Mouse (Mus musculus) Patski (cell line): ENCODE measurements around the gene Xrcc1. TPM values are rescaled to one million over a fixed set of nuclear protein-coding genes. Genes with fewer than 3 reads are reported as not detected.
A peak's percentile ranks its signal among the peaks of the same experiment; 100 is the strongest.

ENCODE experiments used
- ATAC-seq: fragments of 100-300 bp; one replicate; pipeline ENCODE4 v1.8.0; 2021
- CTCF ChIA-PET: fragments of 350-600 bp; sonication (Branson Sonifier 250); formaldehyde crosslinking; loops from one replicate; lab custom pipeline; 2022; ENCODE audit warnings: inconsistent platforms; lab: Charles Lee
- POLR2A ChIA-PET: fragments of 350-600 bp; sonication (Branson Sonifier 250); formaldehyde crosslinking; loops from one replicate; lab custom pipeline; 2022; ENCODE audit warnings: antibody characterized with exemption, inconsistent platforms; lab: Charles Lee
- DNase-seq: peaks from one replicate; pipeline ENCODE4 v3.0.0-alpha.2; 2011; ENCODE audit warnings: low read depth, low spot score
- H3K27me3 ChIP-seq: fragments of 371-371 bp; one replicate; pipeline ENCODE4 v1.5.1; 2021
- CTCF ChIP-seq: fragments of 100-300 bp; IDR thresholded peaks from one replicate; pipeline ENCODE4 v1.5.1; 2021
- in situ Hi-C: fragments of 300-500 bp; cut with MboI; formaldehyde crosslinking; loops from 3 replicates; pipeline ENCODE4 v1.11.1; 2018; ENCODE audit warnings: low pct_unique_long_range_greater_than_20kb, mixed read lengths
- polyA plus RNA-seq: library from polyadenylated mRNA; unstranded; gene quantifications from one replicate; pipeline ENCODE4 v1.2.3, GENCODE M21; 2021

The Xrcc1 gene
- polyA plus RNA-seq, 1 experiment from 2014 or later: 60.3 TPM

DNA sequence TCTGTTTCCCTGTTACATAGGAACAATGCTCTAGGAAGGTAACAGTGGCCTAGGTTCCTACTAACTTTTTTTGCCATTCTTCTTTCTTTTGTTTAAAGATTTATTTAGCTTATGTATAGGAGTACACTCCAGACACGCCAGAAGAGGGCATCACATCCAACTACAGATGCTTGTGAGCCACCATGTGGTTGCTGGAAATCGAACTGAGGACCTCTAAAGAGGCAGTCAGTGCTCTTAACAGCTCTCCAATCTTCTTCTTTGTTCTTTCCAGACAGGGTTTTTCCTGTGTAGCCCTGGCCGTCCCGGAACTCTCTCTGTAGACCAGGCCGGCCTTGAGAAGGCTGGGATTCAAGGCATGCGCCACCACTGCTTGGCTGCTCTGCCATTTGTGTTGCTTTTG is 21.1 kb upstream of the Xrcc1 start:
- in situ Hi-C loops: no loop called here
- ATAC-seq: no peak
- no peak for DNase-seq
- ChIA-PET CTCF (interaction anchor here (0.9 to 1.1 kb wide), 5 partner anchors 13 to 118 kb away, joined by 3 to 4 read pairs (median 3); partner anchors contain the start of genes Pinlyp and Xrcc1), POLR2A (no interaction called here)
- no peak for TF ChIP-seq CTCF
- no peaks in the 10 kb centered on the region for H3K27me3 ChIP-seq

DNA sequence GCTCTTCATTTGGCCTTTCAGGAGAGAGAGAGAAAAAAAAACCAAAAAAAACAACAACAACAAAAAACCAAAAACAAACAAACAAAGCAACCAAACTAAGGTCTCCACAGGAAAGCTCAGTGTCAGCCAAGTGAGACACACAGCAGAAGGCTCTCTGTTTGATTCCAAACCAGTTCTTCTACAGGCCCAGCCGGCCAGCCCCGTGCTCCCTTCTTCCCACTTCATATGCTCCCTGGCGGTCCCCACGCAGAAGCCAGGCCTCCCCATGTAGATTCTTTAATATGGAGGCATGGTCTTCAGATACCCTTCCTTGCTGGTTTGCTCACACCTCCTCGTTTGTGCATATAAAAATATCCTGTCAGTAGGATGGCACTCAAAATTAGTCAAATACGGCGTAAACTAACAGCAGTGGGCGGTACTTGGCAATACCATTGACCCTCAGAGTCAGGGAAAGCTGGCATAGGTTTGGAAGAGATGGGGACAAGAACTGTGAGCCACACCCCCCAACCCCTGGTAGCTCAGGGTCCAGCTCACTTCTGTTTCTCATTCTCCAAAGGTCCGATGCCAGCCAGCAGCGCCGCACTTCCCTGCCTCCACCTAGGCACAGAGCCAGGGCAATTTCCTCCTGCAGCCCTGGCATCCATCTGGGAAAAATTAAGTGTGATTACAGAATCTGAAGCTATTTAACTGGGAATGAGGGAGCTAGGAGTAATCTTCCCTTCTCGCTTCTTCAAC is 20.2 kb upstream of the Xrcc1 start:
- in situ Hi-C loops: no loop called here
- ATAC-seq (no peak), DNase-seq (no peak)
- POLR2A ChIA-PET: interaction anchor here (1.2 kb wide), 1 partner anchor 18 kb away, joined by 5 read pairs; the partner anchor contains the start of gene Zfp428
- no peaks in the 10 kb centered on the region for H3K27me3 ChIP-seq
- no peak for TF ChIP-seq CTCF
- CTCF ChIA-PET: interaction anchor here (0.9 to 1.8 kb wide), 4 partner anchors 12 to 118 kb away, joined by 3 to 4 read pairs (median 4); no protein-coding TSS in a partner anchor

DNA sequence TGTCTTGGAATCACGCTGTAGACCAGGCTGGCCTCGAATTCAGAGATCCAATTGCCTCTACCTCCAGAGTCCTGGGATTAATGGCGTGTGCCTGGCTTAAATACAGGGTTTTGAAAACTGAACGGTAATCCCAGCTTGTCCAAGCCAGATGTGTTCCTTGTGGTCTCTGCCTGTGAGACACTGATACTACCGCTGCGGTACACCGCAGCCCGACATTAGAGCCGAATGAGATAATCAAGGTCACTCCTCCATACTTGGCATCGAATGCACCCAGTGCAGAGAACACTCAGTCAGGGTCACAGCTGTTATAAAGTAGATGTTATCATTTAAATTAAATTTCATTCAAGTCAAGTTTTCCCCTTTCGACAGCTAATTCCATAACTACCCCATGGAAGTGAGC is 17.2 kb upstream of the Xrcc1 start:
- ATAC-seq (no peak), DNase-seq (no peak)
- CTCF ChIA-PET: no interaction called here
- TF ChIP-seq CTCF: no peak
- no peaks in the 10 kb centered on the region for H3K27me3 ChIP-seq
- in situ Hi-C loops: no loop called here
- POLR2A ChIA-PET: interaction anchor here (0.6 kb wide), 1 partner anchor 44 kb away, joined by 4 read pairs; no protein-coding TSS in a partner anchor

DNA sequence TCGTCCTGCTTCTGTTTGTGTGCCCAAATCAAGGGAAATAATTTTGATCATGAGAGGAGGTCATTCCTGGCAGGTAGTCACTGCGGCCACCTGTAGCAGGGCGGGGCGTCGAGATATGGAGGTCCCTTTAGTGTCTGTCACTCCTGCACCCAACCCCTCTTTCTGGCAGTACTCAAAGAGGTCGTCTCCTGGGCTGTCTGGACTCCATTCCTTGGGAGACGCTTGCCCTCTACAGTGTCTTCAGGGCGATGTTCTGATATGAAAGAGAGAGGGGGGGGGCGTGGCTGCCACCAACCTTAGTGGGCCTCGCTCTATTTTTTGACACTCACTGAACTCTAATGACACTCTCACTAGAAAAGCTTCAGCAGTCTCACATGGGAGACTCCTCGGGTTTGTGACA is 16.5 kb upstream of the Xrcc1 start:
- in situ Hi-C loops: no loop called here
- DNase-seq (no peak), ATAC-seq (no peak)
- POLR2A ChIA-PET: interaction anchor here (1.2 to 2.6 kb wide), 3 partner anchors 11 to 19 kb away, joined by 3 to 15 read pairs (median 7); partner anchors contain the start of genes Pinlyp and Xrcc1
- no peak for TF ChIP-seq CTCF
- CTCF ChIA-PET: interaction anchor here (1.4 to 3.0 kb wide), 3 partner anchors 18 to 56 kb away, joined by 5 to 32 read pairs (median 10); partner anchors contain the start of genes Pinlyp, Xrcc1 and Zfp428
- H3K27me3 ChIP-seq: no peaks in the 10 kb centered on the region

DNA sequence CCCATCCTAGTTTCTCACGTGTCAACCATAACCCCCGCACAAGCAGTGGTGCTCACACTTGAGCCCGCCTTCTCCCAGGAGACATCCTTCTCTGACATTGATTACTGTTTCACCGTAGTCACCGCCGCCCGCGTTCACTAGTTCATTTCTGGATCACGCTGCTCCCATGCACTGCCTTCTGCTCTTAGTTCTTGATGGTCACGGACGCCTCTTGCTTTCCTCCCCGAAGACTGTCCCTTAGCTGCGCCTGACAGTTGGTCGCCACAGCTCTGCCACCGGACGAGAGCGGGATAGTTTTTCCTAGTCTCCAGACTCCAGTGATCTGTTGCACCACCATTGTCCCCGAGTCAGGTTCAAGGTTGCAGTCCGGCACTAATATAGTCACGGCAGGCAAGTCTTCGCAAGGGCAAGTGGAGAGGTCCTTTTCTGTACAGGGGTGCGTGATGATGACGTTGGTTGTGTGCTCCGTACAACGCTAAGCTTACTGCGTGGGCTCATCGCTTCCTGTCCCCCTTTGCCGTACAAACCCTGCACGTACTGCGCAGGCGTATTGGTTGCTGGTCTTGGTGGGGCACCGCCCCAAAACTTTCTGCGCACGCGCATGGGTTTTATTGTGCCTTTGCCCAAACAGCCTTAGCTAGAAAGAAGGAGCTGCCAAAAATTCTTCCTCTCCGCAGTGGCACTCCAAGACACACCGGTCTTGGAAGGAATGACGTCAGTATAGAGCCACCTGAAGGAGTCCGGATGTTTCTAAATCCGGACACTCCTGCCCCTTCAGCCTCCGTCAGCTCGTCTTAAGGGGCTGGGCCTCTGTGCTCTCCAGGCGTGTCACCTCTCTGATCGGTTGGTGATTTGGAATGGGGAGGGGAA is 15.8 kb upstream of the Xrcc1 start, which contains the start of gene Irgq:
Gene Irgq, plus strand, starts transcription at position 628 of the 870 bp plus-strand sequence.
- no peak for TF ChIP-seq CTCF
- ChIA-PET POLR2A (interaction anchor here (0.9 to 2.6 kb wide), 5 partner anchors 12 to 72 kb away, joined by 3 to 15 read pairs (median 7); partner anchors contain the start of genes Pinlyp, Xrcc1 and Zfp428), CTCF (interaction anchor here (0.8 to 3.3 kb wide), 11 partner anchors 14 to 132 kb away, joined by 3 to 32 read pairs (median 5); partner anchors contain the start of genes Pinlyp, Xrcc1 and Zfp428)
- in situ Hi-C loops: loop anchor here (5.0 kb wide), 1 partner anchor 42 kb away; no protein-coding TSS in a partner anchor
- H3K27me3 ChIP-seq: no peaks in the 10 kb centered on the region
- DNase-seq (peak; percentile 97), ATAC-seq (peak; percentile 51)

DNA sequence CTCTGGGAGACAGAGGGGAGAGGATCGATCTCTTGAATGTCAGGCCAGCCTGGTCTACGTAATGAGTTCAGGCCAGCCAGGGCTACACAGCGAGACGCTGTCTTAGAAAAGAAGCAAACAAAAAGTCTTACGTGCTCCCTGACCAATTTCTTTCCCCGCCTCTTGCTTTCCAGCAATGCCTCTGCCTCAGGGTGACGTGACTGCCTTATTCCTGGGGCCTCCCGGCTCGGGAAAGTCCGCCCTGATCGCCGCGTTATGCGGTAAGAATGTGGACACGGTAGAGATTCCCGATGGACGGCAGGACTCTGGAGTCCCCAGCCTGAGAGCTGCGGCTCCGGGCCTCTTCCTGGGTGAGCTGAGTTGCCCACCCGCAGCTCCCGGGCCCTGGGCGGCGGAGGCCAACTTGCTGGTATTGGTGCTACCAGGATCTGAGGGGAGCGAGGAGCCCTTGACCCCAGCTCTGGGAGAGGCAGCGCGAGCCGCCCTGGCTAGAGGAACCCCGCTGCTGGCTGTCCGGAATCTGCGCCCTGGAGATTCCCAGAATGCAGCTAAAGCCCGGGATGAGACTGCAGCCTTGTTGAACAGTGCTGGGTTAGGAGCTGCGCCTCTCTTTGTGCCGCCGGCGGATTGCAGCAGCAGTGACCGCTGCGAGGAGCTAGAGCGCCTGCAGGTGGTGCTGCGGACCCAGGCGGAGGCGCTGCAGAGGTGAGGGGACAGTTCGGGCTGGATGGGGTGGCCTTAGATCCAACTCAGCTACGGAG is 14.7 kb upstream of the Xrcc1 start:
- DNase-seq (no peak), ATAC-seq (peak; percentile 74)
- no peaks in the 10 kb centered on the region for H3K27me3 ChIP-seq
- ChIA-PET CTCF (interaction anchor here (0.8 to 3.3 kb wide), 19 partner anchors 8 to 121 kb away, joined by 3 to 32 read pairs (median 5); partner anchors contain the start of genes Pinlyp, Xrcc1 and Zfp428), POLR2A (interaction anchor here (0.9 to 2.6 kb wide), 4 partner anchors 15 to 71 kb away, joined by 3 to 15 read pairs (median 8); partner anchors contain the start of genes Pinlyp, Xrcc1 and Zfp428)
- in situ Hi-C loops: loop anchor here (5.0 kb wide), 1 partner anchor 41 kb away; no protein-coding TSS in a partner anchor
- no peak for TF ChIP-seq CTCF

DNA sequence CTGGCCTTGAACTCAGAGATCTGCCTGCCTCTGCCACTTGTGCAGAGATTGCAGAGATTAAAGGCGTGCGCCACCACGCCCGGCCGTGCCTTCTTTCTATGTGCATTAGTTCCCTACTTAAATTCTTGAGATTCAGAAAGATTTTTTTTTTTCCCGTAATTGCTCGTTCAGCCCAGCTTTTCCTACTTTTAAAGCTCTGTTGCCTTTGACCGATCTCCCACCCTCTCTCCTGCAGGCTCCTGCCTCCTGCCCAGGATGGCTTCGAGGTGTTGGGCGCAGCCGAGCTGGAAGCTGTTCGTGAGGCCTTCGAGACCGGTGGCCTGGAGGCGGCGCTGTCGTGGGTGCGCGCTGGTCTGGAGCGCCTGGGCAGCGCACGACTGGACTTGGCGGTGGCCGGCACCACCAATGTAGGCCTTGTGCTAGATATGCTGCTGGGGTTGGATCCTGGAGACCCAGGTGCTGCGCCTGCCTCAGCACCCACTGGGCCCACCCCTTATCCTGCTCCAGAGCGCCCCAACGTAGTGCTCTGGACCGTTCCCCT is 13.0 kb upstream of the Xrcc1 start:
- TF ChIP-seq CTCF: no peak
- CTCF ChIA-PET: interaction anchor here (1.0 to 3.3 kb wide), 5 partner anchors 11 to 129 kb away, joined by 3 to 26 read pairs (median 6); no protein-coding TSS in a partner anchor
- no peak for ATAC-seq
- in situ Hi-C loops: loop anchor here (5.0 kb wide), 1 partner anchor 39 kb away; no protein-coding TSS in a partner anchor
- no peak for DNase-seq
- H3K27me3 ChIP-seq: no peaks in the 10 kb centered on the region
- POLR2A ChIA-PET: no interaction called here

DNA sequence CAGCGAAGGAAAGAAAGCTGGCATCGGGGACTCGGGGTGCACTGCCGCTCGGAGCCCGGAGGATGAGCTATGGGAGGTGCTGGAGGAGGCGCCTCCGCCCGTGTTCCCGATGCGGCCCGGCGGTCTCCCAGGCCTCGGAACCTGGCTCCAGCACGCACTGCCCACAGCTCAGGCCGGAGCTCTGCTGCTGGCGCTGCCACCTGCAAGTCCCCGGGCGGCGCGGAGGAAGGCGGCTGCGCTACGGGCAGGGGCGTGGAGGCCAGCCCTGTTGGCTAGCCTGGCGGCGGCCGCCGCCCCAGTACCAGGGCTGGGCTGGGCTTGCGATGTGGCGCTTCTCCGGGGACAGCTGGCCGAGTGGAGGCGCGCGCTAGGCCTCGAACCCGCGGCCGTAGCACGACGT is 12.3 kb upstream of the Xrcc1 start:
- no peaks in the 10 kb centered on the region for H3K27me3 ChIP-seq
- no peak for ATAC-seq
- in situ Hi-C loops: loop anchor here (5.0 kb wide), 1 partner anchor 38 kb away; no protein-coding TSS in a partner anchor
- ChIA-PET POLR2A (no interaction called here), CTCF (interaction anchor here (1.5 kb wide), 1 partner anchor 28 kb away, joined by 6 read pairs; no protein-coding TSS in a partner anchor)
- no peak for TF ChIP-seq CTCF
- DNase-seq: no peak

DNA sequence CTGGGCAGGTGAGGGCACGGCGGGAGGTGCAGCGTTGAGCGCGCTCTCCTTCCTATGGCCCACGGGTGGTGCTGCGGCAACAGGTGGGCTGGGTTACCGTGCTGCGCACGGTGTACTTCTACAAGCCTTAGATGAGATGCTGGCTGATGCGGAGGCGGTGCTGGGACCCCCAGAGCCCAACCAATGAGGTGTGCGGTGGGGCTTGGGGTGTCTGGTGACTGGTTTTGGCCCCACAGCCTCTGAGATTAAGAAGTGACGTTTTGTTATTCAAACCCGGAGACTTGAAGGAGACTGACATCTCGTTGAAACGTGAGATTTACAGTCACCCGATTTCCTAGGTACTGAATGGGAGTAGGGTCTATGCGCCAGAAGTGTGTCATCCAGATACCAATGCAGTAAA is 11.8 kb upstream of the Xrcc1 start:
- no peaks in the 10 kb centered on the region for H3K27me3 ChIP-seq
- TF ChIP-seq CTCF: no peak
- in situ Hi-C loops: loop anchor here (5.0 kb wide), 1 partner anchor 38 kb away; no protein-coding TSS in a partner anchor
- DNase-seq (no peak), ATAC-seq (no peak)
- ChIA-PET CTCF (interaction anchor here (2.3 kb wide), 1 partner anchor 30 kb away, joined by 8 read pairs; no protein-coding TSS in a partner anchor), POLR2A (no interaction called here)
